Mouse (Mus musculus) limb, embryonic 11.5 days (tissue): ENCODE data around the gene Gm17657. TPM values are rescaled to one million over a fixed set of nuclear protein-coding genes. Genes with fewer than 3 reads are reported as not detected.
"Not testable (repeated sequence)": the region's sequence is repeated elsewhere in the genome, so short reads cannot be mapped to it uniquely, and the experiment has no call there.

ENCODE experiments used
- ATAC-seq: fragments of 200-750 bp; cut with Nextera tagmentation; 2 replicates; pipeline ENCODE4 v1.8.0; 2017; ENCODE audit warnings: low read depth; ENCODE audit not compliant: insufficient number of reproducible peaks, low FRiP score, low TSS enrichment
- DNase-seq: peaks from one replicate; pipeline ENCODE4 v3.0.0-alpha.2; 2015; ENCODE audit warnings: low spot score
- H3K27ac ChIP-seq: fragments of 300-500 bp; sonication (generic); replicated peaks from 2 replicates; pipeline ENCODE4 v1.5.1; 2014; ENCODE audit warnings: low read depth, mild to moderate bottlenecking, low read length
- H3K27me3 ChIP-seq: fragments of 300-500 bp; sonication (generic); 2 replicates; pipeline ENCODE4 v1.6.1; 2014; ENCODE audit warnings: mild to moderate bottlenecking, low read length, mixed read lengths; ENCODE audit not compliant: control insufficient read depth, insufficient read depth
- H3K36me3 ChIP-seq: fragments of 300-500 bp; sonication (generic); 2 replicates; pipeline ENCODE4 v1.6.1; 2014; ENCODE audit warnings: mild to moderate bottlenecking, low read length, moderate library complexity, mixed read lengths; ENCODE audit not compliant: control insufficient read depth, insufficient read depth
- H3K4me1 ChIP-seq: fragments of 300-500 bp; sonication (generic); 2 replicates; pipeline ENCODE4 v1.6.1; 2014; ENCODE audit warnings: low read length, mixed read lengths; ENCODE audit not compliant: control insufficient read depth, insufficient read depth
- H3K4me2 ChIP-seq: fragments of 300-500 bp; sonication (generic); 2 replicates; pipeline ENCODE4 v1.6.1; 2014; ENCODE audit warnings: low read depth, mild to moderate bottlenecking, moderate library complexity; ENCODE audit not compliant: severe bottlenecking
- H3K4me3 ChIP-seq: fragments of 300-500 bp; sonication (generic); 2 replicates; pipeline ENCODE4 v1.5.1; 2014; ENCODE audit warnings: low read depth, low read length
- H3K9ac ChIP-seq: fragments of 300-500 bp; sonication (generic); 2 replicates; pipeline ENCODE4 v1.6.1; 2014; ENCODE audit warnings: mild to moderate bottlenecking, low read length
- H3K9me3 ChIP-seq: fragments of 300-500 bp; sonication (generic); 2 replicates; pipeline ENCODE4 v1.6.1; 2016; ENCODE audit warnings: low read length; ENCODE audit not compliant: control insufficient read depth
- WGBS: fragments of 180-500 bp; shearing (Covaris S2); extraction: QIAGEN DNeasy Blood & Tissue Kit; methylation state at CpG from one replicate; pipeline ENCODE4 v1.1.7; 2014; 5-methylcytosine and 5-hydroxymethylcytosine counted together
- polyA plus RNA-seq: library from polyadenylated mRNA; unstranded; fragments of >200 nt; fragmentation: Nextera tagmentation; extraction: Ambion mirVana; gene quantifications from 2 replicates; pipeline ENCODE4 v1.2.1, GENCODE M21; 2014

Gm17657 gene
- polyA plus RNA-seq, 1 experiment from 2014 or later = not detected

DNA sequence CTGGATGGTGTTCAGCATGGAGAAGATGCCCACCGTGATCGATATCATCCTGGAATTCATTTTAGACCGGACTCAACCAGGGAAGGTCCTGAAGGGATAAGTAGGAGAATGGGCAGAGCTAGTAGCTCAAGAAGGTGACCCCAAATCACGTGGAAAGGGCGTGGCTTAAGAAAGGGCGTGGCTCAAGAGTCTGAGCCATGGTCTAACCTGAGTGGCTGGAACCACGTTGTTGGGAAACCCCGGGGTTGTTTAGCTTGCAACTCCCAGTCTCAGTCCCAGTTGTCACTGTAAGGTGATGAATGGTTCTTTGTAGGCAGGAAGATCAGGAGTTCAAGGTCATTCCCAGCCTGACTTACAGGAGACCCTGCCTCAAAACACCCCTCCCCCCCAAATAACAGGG, 29.7 kb downstream of the Gm17657 start:
- no peaks in the 10 kb centered on the region for H3K9me3 ChIP-seq
- no peak overlapping the region for H3K4me2 ChIP-seq
- no peak overlapping the region for H3K4me3 ChIP-seq
- H3K27ac ChIP-seq = no peak overlapping the region
- WGBS = 77% methylated on average over 8 of the region's 8 CpGs
- H3K9ac ChIP-seq = no peak overlapping the region
- no peaks in the 10 kb centered on the region for H3K27me3 ChIP-seq
- DNase-seq = no peak
- no peaks in the 10 kb centered on the region for H3K4me1 ChIP-seq
- no peaks in the 10 kb centered on the region for H3K36me3 ChIP-seq
- ATAC-seq = no peak

DNA sequence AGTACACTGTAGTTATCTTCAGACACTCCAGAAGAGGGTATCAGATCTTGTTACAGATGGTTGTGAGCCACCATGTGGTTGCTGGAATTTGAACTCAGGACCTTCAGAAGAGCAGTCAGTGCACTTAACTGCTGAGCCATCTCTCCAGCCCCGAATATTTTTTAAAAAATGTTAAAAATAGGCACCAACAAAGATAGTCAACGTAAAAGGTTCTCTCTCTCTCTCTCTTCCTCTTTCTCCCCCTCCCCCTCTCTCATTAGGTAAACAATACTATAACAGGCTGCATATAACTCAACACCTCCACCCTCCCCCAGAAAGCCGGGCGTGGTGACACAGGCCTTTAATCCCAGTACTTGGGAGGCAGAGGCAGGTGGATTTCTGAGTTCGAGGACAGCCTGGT, 30.8 kb downstream of the Gm17657 start:
- H3K9ac ChIP-seq, H3K27ac ChIP-seq, H3K4me3 ChIP-seq, H3K27me3 ChIP-seq, ATAC-seq, H3K36me3 ChIP-seq, H3K4me1 ChIP-seq, DNase-seq, H3K4me2 ChIP-seq, H3K9me3 ChIP-seq: not testable (repeated sequence)
- 94% methylated on average over 5 of the region's 5 CpGs for WGBS

DNA sequence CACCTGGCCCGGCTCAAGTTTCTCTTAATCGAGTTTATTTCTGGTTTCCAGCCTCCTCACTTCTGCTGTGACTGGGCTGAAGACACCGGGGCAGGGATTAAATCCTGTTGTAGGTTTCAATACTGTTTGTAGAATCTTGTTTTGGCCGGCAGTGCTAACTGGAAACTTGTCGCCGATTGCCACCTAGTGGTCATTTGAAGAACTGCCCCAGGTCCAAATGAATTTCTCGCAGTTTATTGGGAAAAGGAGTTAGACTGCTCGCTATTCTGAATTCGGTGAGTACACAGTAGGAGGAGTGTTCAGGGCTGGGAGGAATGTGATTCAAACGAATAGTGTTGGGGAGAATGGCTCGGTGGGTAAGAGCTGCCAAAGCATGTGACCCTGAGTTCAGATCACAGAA, 35.0 kb downstream of the Gm17657 start:
- no peak overlapping the region for H3K4me2 ChIP-seq
- H3K4me3 ChIP-seq = no peak overlapping the region
- H3K36me3 ChIP-seq = no peaks in the 10 kb centered on the region
- H3K9ac ChIP-seq = 0 out of 2 replicates have a peak overlapping the region, but pooled peaks have one; percentile 27
- WGBS = 3% methylated on average over 11 of the region's 11 CpGs
- no peaks in the 10 kb centered on the region for H3K27me3 ChIP-seq
- H3K4me1 ChIP-seq = no peaks in the 10 kb centered on the region
- ATAC-seq (no peak), DNase-seq (peak; percentile 88)
- no peaks in the 10 kb centered on the region for H3K9me3 ChIP-seq
- H3K27ac ChIP-seq = no peak overlapping the region

DNA sequence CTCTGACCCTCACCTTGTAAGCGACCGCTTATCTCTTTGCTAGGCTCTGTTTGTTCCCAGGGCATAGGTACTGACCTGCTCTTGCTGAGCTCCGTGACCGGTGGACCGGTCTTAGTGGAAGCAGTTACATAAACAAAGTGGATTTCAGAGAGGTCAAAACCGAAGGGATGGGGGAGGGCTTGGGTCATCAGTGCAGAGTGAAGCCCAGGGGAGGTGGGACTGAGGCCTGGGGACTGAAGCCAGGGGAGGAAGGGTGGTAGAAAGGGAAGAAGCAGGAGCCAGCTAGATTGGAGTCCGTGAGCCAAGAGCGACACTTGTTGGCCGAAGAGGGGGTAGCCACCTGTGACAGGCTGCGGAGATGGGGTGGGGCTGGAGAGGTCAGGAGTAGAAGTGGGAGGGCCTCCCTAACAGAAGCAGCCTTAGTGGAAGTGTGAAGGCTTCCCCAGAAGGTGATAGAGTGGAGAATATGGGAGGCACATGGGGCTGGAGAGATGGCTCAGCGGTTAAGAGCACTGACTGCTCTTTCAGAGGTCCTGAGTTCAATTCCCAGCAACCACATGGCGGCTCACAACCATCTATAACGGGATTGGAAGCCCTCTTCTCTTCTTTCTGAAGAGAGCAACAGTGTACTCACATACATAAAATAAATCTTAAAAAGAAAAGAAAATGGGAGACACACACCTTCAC, 36.3 kb downstream of the Gm17657 start:
- DNase-seq (peak; percentile 79), ATAC-seq (no peak)
- Histone ChIP-seq H3K4me3 (no peak overlapping the region), H3K27ac (no peak overlapping the region), H3K27me3 (no peaks in the 10 kb centered on the region), H3K4me2 (no peak overlapping the region), H3K36me3 (no peaks in the 10 kb centered on the region), H3K9ac (no peak overlapping the region), H3K9me3 (no peaks in the 10 kb centered on the region), H3K4me1 (no peaks in the 10 kb centered on the region)
- WGBS = 33% methylated on average over 13 of the region's 13 CpGs

DNA sequence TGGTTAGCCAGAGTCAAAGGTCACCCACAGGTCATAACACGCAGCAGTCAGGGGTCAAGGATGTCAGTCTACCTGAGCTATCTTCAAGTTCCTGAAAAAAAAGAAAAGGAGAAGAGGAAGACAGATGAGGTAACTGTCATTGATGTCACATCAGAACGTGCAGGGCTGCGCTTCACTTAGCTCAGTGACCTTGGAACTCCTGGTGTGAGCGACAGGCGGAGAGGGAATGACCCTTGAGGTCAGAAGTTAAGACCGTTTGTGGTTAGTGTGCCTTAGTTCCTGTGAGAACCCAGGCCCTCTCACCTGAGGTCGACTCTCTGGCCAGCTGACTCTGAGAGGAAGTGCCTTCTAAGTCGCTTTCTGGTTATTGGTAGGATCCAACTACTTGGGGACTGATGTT, 38.7 kb downstream of the Gm17657 start:
- Histone ChIP-seq H3K9ac (no peak overlapping the region), H3K27ac (no peak overlapping the region)
- ATAC-seq = no peak

DNA sequence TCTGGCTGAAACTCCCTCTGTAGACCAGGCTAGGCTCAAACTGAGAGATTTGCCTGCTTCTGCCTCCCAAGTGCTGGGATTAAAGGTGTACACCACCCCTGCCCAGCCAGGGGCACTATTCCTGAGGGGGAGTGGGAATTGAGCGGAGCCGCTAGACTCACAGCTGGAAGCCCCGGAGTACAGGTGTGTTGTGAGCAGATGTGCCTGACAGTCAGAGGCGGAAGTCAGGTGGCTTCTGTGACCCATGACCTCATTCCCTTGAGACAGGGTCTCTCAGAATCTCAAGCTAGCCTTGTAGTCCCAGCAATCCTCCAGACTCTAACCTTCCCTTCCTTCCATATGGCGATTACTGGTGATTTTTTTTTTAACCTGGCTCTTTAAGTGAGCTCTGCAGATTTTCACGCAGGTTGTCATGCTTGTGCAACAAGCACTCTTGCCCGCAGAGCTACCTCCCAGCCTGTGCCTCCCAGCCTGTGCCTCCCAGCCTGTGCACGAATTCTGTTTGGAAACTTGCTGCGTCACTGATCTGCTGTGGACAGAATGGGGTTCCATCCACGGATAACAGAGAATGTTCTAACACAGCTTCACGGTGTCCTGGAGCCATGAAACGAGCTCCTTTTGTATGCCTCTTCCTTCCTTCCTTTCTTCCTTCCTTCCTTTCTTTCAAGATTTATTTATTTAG, 40.4 kb downstream of the Gm17657 start:
- H3K4me2 ChIP-seq = no peak overlapping the region
- DNase-seq (no peak), ATAC-seq (no peak)
- H3K9ac ChIP-seq = no peak overlapping the region
- no peak overlapping the region for H3K4me3 ChIP-seq
- no peaks in the 10 kb centered on the region for H3K36me3 ChIP-seq
- 84% methylated on average over 12 of the region's 12 CpGs for WGBS
- no peaks in the 10 kb centered on the region for H3K4me1 ChIP-seq
- H3K9me3 ChIP-seq = no peaks in the 10 kb centered on the region
- no peaks in the 10 kb centered on the region for H3K27me3 ChIP-seq
- no peak overlapping the region for H3K27ac ChIP-seq

More for the DNA sequence above, 38.7 kb downstream of the Gm17657 start:
- 55% methylated on average over 8 of the region's 8 CpGs for whole genome bisulfite sequencing
- Histone ChIP-seq H3K4me2 (no peak overlapping the region), H3K4me1 (no peaks in the 10 kb centered on the region), H3K36me3 (no peaks in the 10 kb centered on the region), H3K27me3 (no peaks in the 10 kb centered on the region), H3K4me3 (no peak overlapping the region), H3K9me3 (no peaks in the 10 kb centered on the region)
- DNase-seq = no peak

DNA sequence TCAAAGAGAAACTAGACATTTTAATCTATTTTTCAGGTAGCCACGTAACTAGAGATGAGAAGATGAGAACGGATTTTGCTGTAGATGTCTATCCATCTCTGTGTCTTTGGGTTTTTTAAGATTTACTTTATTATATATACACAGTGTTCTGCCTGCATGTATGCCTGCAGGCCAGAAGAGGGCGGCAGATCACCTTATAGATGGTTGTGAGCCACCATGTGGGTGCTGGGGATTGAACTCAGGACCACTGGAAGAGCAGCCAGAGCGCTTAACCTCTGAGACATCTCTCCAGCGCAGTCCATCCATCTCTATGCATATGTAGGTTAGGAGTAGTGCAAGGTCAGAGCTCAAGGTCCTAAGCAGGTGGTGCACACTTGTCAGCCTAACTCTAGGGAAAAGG, 45.7 kb downstream of the Gm17657 start:
- Histone ChIP-seq H3K9ac (no peak overlapping the region), H3K9me3 (no peaks in the 10 kb centered on the region), H3K4me1 (no peaks in the 10 kb centered on the region), H3K27me3 (no peaks in the 10 kb centered on the region), H3K36me3 (no peaks in the 10 kb centered on the region), H3K4me3 (no peak overlapping the region), H3K4me2 (no peak overlapping the region), H3K27ac (no peak overlapping the region)
- WGBS = 78% methylated on average over 5 of the region's 5 CpGs
- ATAC-seq (no peak), DNase-seq (no peak)

DNA sequence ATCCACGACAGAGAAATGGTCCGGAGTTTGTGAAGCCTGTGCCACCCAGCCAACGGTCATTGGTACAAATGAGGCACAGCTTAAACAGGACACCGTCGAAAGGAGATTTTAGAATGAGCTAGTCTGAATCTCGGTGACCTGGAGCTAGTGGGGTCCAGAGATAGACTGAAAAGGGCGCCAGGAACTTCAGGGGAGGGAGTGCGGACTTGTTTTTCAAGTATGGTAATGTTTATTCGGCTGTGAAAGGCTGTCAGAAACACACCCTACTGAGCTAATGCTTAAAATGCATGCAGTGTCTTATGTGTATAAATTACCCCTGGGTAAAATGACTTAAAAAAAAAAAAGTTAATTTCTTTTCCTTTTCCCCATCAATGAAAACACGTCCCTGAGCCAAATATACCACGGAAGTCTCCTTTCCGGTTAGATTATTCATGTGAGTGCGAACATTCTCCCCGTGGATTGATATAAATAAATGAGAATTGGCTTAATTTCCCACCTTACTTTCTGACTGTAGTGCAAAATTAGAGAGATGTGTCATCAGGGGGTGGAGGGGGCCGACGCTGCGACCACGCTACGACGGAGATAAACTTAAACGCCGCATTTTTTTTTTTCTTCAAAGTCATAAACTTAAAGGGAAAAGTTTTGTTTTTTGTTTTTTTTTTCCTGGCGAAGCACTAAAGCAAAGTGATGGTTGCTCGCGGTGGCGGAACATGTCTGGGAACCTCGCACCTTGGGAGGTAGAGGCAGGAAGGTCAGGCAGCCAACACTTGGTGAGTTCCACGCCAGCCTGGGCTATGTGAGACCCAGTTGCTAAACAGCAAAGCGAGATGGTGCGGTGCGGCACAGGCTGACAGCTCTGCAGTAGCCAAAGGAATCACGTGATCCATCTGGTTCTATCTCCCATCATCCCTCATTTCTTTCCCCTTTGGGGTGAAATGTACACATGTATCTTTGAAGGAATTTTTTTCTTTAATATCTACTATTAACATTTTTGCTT, 46.5 kb downstream of the Gm17657 start:
- 15% methylated on average over 32 of the region's 32 CpGs for WGBS
- H3K4me2 ChIP-seq = peak overlapping the region; percentile 24
- no peak overlapping the region for H3K4me3 ChIP-seq

More for the DNA sequence above, 46.5 kb downstream of the Gm17657 start:
- H3K9me3 ChIP-seq = no peaks in the 10 kb centered on the region
- H3K27me3 ChIP-seq = no peaks in the 10 kb centered on the region
- H3K9ac ChIP-seq = 0 out of 2 replicates have a peak overlapping the region, but pooled peaks have one; percentile 3
- ATAC-seq (no peak), DNase-seq (no peak)
- no peak overlapping the region for H3K27ac ChIP-seq
- no peaks in the 10 kb centered on the region for H3K4me1 ChIP-seq
- H3K36me3 ChIP-seq = no peaks in the 10 kb centered on the region
